Mouse (Mus musculus) Muller cell, postnatal 12 days (primary cell): ENCODE results near the gene Hspe1.
A peak's percentile ranks its signal among the peaks of the same experiment; 100 is the strongest.
"Not testable (repeated sequence)": the region's sequence is repeated elsewhere in the genome, so short reads cannot be mapped to it uniquely, and the experiment has no call there.

Experiments
- DNase-seq: peaks from one replicate; pipeline ENCODE4 v3.0.0-alpha.2; 2015; ENCODE audit errors: inconsistent ontology term

Hspe1 gene

GRCm38 (mm10) chr1:55087932-55088610, at the start of gene Hspe1, which contains the start of gene Hspd1:
Gene Hspe1 (plus strand): TSS chr1:55088132.
Gene Hspd1 (minus strand): TSS chr1:55088243.
- peak; percentile 100 for DNase-seq

GRCm38 (mm10) chr1:55039944-55040343, 48.0 kb upstream of the Hspe1 start:
- DNase-seq = no peak

- no peak for DNase-seq
Measured at GRCm38 (mm10) chr1:55041691-55042090, 46.2 kb upstream of the Hspe1 start.

- DNase-seq = no peak
Measured at GRCm38 (mm10) chr1:55042246-55042645, 45.7 kb upstream of the Hspe1 start.

- no peak for DNase-seq
Measured at GRCm38 (mm10) chr1:55043164-55043563, 44.8 kb upstream of the Hspe1 start.

GRCm38 (mm10) chr1:55048841-55049587, 38.9 kb upstream of the Hspe1 start:
- no peak for DNase-seq

GRCm38 (mm10) chr1:55051671-55052070, 36.3 kb upstream of the Hspe1 start:
- DNase-seq = no peak

GRCm38 (mm10) chr1:55052355-55052953, 35.5 kb upstream of the Hspe1 start, which contains the start of gene Coq10b:
Gene Coq10b (plus strand): TSS chr1:55052770.
- peak; percentile 100 for DNase-seq

GRCm38 (mm10) chr1:55053005-55053404, 34.9 kb upstream of the Hspe1 start:
- peak; percentile 98 for DNase-seq

GRCm38 (mm10) chr1:55053596-55053995, 34.3 kb upstream of the Hspe1 start:
- DNase-seq = no peak

- no peak for DNase-seq
Measured at GRCm38 (mm10) chr1:55055322-55056115, 32.4 kb upstream of the Hspe1 start.

- DNase-seq = not testable (repeated sequence)
Measured at GRCm38 (mm10) chr1:55058383-55058782, 29.5 kb upstream of the Hspe1 start.

- no peak for DNase-seq
Measured at GRCm38 (mm10) chr1:55061099-55061498, 26.8 kb upstream of the Hspe1 start.

GRCm38 (mm10) chr1:55061772-55062171, 26.2 kb upstream of the Hspe1 start:
- DNase-seq = no peak

- DNase-seq = not testable (repeated sequence)
Measured at GRCm38 (mm10) chr1:55072328-55072727, 15.6 kb upstream of the Hspe1 start.

- no peak for DNase-seq
Measured at GRCm38 (mm10) chr1:55074757-55075156, 13.2 kb upstream of the Hspe1 start.

- DNase-seq = no peak
Measured at GRCm38 (mm10) chr1:55075652-55076394, 12.1 kb upstream of the Hspe1 start.

- DNase-seq = no peak
Measured at GRCm38 (mm10) chr1:55076395-55076743, 11.6 kb upstream of the Hspe1 start.

- no peak for DNase-seq
Measured at GRCm38 (mm10) chr1:55076849-55077516, 10.9 kb upstream of the Hspe1 start.

GRCm38 (mm10) chr1:55079677-55080076, 8.3 kb upstream of the Hspe1 start:
- DNase-seq = no peak

- no peak for DNase-seq
Measured at GRCm38 (mm10) chr1:55082106-55082505, 5.8 kb upstream of the Hspe1 start.
